Mouse (Mus musculus) bone marrow macrophage, adult 2 months (primary cell): ENCODE data around the gene BC029722. TPM values are rescaled to one million over a fixed set of nuclear protein-coding genes. Genes with fewer than 3 reads are reported as not detected.

Source experiments
- H3K27ac ChIP-seq: 2 replicates; pipeline ENCODE4 v1.5.1; 2012; ENCODE audit warnings: low read depth, low read length; ENCODE audit not compliant: insufficient read depth
- H3K4me1 ChIP-seq: 2 replicates; pipeline ENCODE4 v1.6.1; 2012; ENCODE audit warnings: low read length; ENCODE audit not compliant: control insufficient read depth, insufficient read depth
- H3K4me3 ChIP-seq: 2 replicates; pipeline ENCODE4 v1.5.1; 2012; ENCODE audit warnings: mild to moderate bottlenecking, low read length, moderate library complexity; ENCODE audit not compliant: insufficient read depth
- CTCF ChIP-seq: IDR thresholded peaks from 2 replicates; pipeline ENCODE4 v1.5.1; 2012; ENCODE audit warnings: low read depth, mild to moderate bottlenecking, low read length, moderate library complexity
- POLR2A ChIP-seq: IDR thresholded peaks from 2 replicates; pipeline ENCODE4 v1.6.1; 2012; ENCODE audit warnings: mild to moderate bottlenecking, low read depth, low read length, borderline replicate concordance
- polyA plus RNA-seq: library from polyadenylated mRNA; stranded (reverse); fragments of >200 nt; gene quantifications from 2 replicates; pipeline ENCODE4 v1.2.4, GENCODE M21; 2012; ENCODE audit not compliant: missing spikeins, insufficient read depth, insufficient read length

Gene BC029722
- 44.7 and 46.1 TPM in 2 replicates for polyA plus RNA-seq

DNA sequence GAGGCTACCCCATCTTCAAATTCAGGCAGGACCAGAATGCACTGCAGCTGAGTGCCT, at the start of gene BC029722:
TSS of gene BC029722 (minus strand) at position 35 of the 57 bp plus-strand sequence.
- Histone ChIP-seq H3K4me1 (peaks cover 27% of the 10 kb centered on the region), H3K27ac (peak within 1 kb of the TSS; percentile 81)
- no peak for TF ChIP-seq CTCF
- no peak for TF ChIP-seq POLR2A

GRCm38 (mm10) chr2:155868320-155868719, 49.1 kb upstream of the BC029722 start:
- peaks cover under 1% of the 10 kb centered on the region for H3K4me1 ChIP-seq
- TF ChIP-seq POLR2A (no peak), CTCF (no peak)
- no peak overlapping the region for H3K4me3 ChIP-seq
- no peak overlapping the region for H3K27ac ChIP-seq

More for the DNA sequence above, at the start of gene BC029722:
- peak within 1 kb of the TSS; percentile 98 for H3K4me3 ChIP-seq

- TF ChIP-seq CTCF (no peak), POLR2A (no peak)
- no peak overlapping the region for H3K27ac ChIP-seq
- no peak overlapping the region for H3K4me3 ChIP-seq
- H3K4me1 ChIP-seq: no peaks in the 10 kb centered on the region
Observed at GRCm38 (mm10) chr2:155863301-155863867, 44.2 kb upstream of the BC029722 start.

GRCm38 (mm10) chr2:155862573-155863300, 43.5 kb upstream of the BC029722 start:
- no peak overlapping the region for H3K4me3 ChIP-seq
- TF ChIP-seq CTCF (no peak), POLR2A (no peak)
- H3K27ac ChIP-seq: no peak overlapping the region
- no peaks in the 10 kb centered on the region for H3K4me1 ChIP-seq

GRCm38 (mm10) chr2:155861581-155861980, 42.4 kb upstream of the BC029722 start:
- TF ChIP-seq CTCF (no peak), POLR2A (no peak)
- Histone ChIP-seq H3K4me1 (no peaks in the 10 kb centered on the region), H3K4me3 (no peak overlapping the region), H3K27ac (no peak overlapping the region)

DNA sequence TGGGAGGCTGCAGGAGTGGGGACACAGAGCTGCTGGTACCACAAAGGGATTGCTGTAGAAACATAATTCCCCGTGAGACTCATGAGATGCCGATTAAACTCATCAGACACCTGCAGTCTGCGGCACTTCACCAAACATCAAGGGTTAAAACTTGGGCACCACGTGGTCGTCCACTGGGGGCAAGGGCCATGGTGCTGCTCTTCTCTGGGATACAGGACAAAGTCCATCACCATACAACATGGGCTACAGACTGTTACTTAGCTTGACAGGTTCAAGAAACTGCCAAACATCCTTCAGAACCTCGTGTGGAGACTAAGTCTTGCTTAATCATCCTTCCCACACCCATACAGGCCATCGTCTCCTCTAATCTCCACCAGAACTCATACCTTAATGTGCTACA, 40.9 kb upstream of the BC029722 start:
- Histone ChIP-seq H3K4me3 (no peak overlapping the region), H3K4me1 (no peaks in the 10 kb centered on the region), H3K27ac (no peak overlapping the region)
- TF ChIP-seq CTCF (no peak), POLR2A (no peak)

- no peaks in the 10 kb centered on the region for H3K4me1 ChIP-seq
- no peak overlapping the region for H3K27ac ChIP-seq
- TF ChIP-seq CTCF (no peak), POLR2A (no peak)
Observed at GRCm38 (mm10) chr2:155852536-155852935, 33.3 kb upstream of the BC029722 start.

GRCm38 (mm10) chr2:155850120-155850519, 30.9 kb upstream of the BC029722 start:
- no peak overlapping the region for H3K27ac ChIP-seq
- H3K4me1 ChIP-seq: no peaks in the 10 kb centered on the region
- TF ChIP-seq CTCF (no peak), POLR2A (no peak)
- H3K4me3 ChIP-seq: no peak overlapping the region

More at GRCm38 (mm10) chr2:155852536-155852935, 33.3 kb upstream of the BC029722 start:
- H3K4me3 ChIP-seq: no peak overlapping the region

- H3K4me3 ChIP-seq: no peak overlapping the region
- no peak overlapping the region for H3K27ac ChIP-seq
- H3K4me1 ChIP-seq: no peaks in the 10 kb centered on the region
- no peak for TF ChIP-seq POLR2A
- TF ChIP-seq CTCF: no peak
Observed at GRCm38 (mm10) chr2:155849464-155849863, 30.2 kb upstream of the BC029722 start.

DNA sequence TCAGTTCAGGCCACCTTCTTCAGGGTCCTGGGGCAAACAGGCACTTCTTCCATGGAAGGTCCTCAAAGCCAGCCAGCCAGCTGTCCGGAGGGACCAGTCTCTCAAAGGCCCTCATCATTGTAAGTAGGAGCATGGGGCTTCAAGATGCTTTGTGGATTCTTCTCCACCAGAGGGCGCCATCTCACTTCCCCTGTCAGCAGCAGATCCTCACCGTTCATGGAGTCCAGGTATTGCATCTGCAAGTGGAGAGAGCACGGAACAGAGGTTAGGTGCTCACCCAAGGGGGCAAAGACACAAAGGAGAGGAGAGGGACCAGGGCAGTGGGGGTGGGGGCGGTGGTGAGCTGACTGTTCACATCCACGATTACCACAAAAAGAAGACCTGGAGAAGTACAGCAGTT, 29.1 kb upstream of the BC029722 start:
- Histone ChIP-seq H3K4me3 (no peak overlapping the region), H3K27ac (no peak overlapping the region), H3K4me1 (no peaks in the 10 kb centered on the region)
- TF ChIP-seq POLR2A (no peak), CTCF (peak; percentile 80)
